Mouse (Mus musculus) cerebellum, postnatal 4 days (tissue): ENCODE measurements around the gene Tceal3.
"Not testable (repeated sequence)": the region's sequence is repeated elsewhere in the genome, so short reads cannot be mapped to it uniquely, and the experiment has no call there.

Source experiments
- DNase-seq, 2 experiments: peaks; one replicate each; pipeline ENCODE4 v3.0.0; 2022; ENCODE audit warnings: low spot score in 2 of 2, mixed read lengths in 1 of 2

The Tceal3 gene

DNA sequence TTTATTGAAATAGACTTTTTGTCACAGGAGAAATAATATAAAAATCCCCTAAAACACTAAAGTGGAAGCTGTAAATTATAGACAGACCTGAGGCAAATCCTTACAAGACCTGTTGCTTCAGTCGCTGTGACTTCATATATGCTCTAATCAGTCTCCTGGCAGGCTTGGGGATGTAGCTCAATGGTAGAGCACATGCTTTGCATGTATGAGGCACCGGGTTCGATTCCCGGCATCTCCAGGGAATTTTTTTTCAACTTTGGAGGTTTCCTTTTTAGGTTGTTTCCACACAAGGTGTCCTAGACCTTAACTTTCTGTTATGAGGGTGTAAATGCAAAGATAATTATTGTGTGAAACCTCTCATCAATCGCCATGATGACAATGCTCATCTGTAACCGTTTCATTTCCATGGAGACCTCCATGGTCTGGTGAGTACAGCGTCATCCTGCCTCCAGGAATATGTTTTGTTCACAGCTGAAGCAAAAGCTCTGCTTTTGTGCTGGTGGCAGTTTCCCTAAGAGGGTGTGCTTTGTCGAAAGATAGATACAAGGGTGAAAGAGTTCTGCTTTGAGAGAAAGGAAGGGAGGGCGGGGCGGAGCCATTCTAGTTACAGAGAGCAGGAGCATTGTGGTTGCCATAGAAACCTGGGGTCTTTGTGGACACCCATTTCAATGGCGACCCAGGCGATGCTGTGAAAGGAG, at the start of gene Tceal3:
TSS of gene Tceal3 (plus strand) at position 644 of the 698 bp plus-strand sequence.
- peak; percentile 33 to 76 for DNase-seq

DNA sequence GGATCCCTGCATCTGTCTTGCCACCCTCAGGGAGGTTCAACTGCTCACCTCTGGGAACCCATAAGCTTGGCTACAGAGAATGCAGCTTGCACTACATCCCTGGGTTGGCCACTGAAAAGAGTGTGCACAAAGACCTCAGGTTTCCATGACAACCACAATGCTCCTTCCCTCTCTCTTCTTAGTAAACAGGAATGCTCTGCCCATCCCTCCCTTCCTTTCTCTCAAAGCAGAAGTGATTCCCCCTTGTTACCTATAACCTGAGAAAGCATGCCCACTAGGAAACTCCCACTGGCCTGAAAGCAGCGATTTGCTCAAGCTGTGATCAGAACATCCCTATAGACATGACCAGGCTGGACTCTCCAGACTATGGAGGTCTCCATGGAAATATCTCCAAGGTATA, 46.7 kb upstream of the Tceal3 start, which contains the start of gene Kir3dl2:
TSS of gene Kir3dl2 (minus strand) at position 101 of the 400 bp plus-strand sequence.
- DNase-seq: not testable (repeated sequence)

GRCm38 (mm10) chrX:136569094-136569493, 21.5 kb upstream of the Tceal3 start:
- DNase-seq: not testable (repeated sequence)

DNA sequence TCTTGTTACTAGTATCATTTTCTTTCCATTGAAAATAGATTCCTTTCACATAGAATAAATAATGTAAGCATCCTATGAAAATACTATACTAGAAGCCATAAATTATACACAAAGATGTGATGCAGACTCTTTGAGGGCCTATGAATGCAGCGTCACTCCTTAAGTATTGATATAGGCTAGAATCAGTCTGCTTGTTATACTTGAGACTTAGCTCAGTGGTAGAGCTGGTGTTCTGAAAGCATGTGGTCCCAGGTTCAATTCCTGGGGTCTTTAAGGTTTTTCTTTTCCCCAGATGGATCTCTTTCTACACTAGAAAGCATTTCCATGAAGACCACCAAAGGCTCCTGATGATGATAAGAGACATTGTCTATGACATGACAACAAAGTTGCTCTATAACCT, 6.0 kb upstream of the Tceal3 start:
- DNase-seq: no peak

GRCm38 (mm10) chrX:136590897-136591257, 235 bp downstream of the Tceal3 start:
- no peak for DNase-seq

- DNase-seq: peak; percentile 26
Measured at GRCm38 (mm10) chrX:136599416-136599815, 8.8 kb downstream of the Tceal3 start.

GRCm38 (mm10) chrX:136606951-136607350, 16.3 kb downstream of the Tceal3 start:
- no peak for DNase-seq

GRCm38 (mm10) chrX:136607395-136607794, 16.8 kb downstream of the Tceal3 start:
- no peak for DNase-seq

DNA sequence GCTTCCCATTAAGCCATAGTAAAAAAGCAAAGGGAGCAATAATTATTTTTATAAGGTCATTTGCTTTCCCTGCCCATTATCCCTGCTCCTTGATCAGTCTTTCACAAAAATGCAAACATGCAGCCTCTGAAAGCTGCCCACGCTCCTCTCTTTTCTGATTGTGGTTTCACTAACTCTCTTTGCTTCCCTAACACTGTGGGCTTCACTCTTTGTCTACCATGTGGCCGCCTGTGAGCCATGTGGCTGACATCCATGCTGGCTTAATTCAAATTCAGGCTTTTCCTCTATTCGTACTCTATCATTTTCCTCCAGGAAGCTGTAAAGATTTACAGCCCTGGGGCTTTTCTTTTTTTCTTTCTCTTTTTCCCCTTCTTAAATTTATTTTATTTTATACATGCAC, 20.7 kb downstream of the Tceal3 start:
- DNase-seq: no peak

DNA sequence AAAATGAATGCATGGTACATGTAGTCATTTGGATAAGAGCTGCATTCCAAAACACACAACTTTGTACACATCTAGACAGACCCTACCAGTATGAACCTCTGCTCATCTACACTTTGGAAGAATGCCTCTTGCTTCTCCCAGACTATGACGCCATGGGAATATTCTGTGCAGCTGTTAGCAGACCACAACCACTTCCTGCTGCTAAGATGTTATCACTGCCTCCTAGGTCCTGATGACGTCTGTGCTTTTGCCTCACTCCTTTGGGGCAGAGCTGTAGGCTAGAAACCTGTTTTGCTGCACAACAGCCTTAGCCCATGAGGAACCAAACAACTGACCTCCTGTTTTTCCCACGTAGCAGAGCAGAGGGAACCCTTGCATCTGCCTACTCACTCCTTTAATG, 25.2 kb downstream of the Tceal3 start:
- DNase-seq: not testable (repeated sequence)

GRCm38 (mm10) chrX:136624905-136625569, 34.4 kb downstream of the Tceal3 start:
- DNase-seq: peak; percentile 19 to 37

GRCm38 (mm10) chrX:136625959-136626358, 35.3 kb downstream of the Tceal3 start:
- DNase-seq: no peak

DNA sequence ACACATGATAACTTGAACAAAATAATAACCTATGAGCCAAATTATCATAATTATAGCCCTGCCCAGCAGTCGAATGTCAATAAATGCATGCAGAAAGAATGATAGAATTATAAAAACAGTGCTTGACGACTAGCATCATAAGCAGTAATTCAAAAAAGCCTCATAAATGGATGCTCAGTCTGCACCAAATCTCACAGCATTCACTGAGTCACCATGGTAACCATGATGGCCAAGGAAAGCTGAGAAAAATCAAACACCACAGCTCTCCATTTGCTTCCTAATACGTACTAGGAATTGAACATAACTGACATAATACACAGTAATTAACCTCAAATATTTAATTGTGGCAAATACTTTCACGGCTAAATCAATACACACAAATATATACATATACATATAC, 44.5 kb downstream of the Tceal3 start:
- no peak for DNase-seq

DNA sequence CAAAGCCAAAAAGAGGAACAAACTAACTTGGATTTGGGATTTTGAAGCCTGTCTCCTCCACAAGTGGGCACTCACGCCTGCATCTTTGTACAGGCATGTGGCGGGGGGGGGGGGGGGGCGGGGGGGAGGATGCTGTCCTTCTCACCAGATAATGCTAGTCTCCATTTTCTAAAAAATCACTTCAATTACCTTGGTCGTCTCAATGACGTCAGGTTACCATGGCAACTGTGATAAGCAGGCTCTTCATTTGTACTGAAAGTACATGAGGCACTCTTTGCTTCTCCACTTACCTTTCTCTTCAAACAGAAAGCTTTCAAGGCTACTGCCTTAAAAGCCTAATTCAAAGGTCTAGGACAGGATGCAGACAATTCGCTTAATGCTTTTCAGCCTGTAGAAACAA, 49.1 kb downstream of the Tceal3 start:
- no peak for DNase-seq

DNA sequence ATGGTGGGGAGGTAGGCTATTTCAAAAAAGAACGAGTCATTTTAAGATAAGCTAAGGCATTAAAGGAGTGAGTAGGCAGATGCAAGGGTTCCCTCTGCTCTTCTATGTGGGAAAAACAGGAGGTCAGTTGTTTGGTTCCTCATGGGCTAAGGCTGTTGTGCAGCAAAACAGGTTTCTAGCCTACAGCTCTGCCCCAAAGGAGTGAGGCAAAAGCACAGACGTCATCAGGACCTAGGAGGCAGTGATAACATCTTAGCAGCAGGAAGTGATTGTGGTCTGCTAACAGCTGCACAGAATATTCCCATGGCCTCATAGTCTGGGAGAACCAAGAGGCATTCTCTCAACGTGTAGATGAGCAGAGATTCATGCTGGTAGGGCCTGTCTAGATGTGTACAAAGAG, 55.2 kb downstream of the Tceal3 start:
- not testable (repeated sequence) for DNase-seq

- DNase-seq: peak; percentile 21 to 31
Measured at GRCm38 (mm10) chrX:136666281-136666706, 75.7 kb downstream of the Tceal3 start.

DNA sequence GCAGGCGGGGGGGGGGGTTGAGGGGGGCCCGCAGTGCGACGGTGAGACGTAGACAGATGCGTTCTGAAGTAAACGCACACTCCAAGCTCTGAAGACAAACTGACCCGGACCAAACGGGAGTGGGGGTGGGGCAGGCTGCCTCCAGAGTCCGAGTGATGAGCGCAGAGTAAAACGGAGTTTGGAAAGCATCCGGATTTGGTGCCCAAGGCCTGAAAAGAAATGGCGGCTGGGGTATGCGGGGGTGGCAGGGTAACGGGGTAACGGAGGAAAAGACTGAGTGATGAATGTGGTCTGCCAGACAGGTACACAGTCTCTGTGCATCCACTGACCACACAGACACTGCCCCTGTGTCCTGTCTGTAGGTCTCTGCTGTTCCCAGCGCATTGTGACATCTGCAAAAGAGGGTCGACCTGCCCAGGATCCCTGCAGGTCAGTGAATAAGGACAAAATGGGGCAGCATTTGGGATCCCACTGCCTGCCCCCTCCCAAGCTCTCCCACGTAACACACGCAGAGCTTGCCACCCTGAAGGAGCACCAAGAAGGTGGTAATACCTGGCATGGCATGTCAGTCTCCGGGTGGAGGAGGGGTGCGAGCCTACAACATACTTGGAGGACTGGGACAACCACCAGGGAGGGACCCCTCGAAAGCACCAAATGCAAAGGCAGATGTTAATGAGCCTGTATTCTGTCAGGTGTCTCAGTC, 76.3 kb downstream of the Tceal3 start:
- peak in 1 of 2 experiments; percentile 26 for DNase-seq

- no peak for DNase-seq
Measured at GRCm38 (mm10) chrX:136668794-136669193, 78.2 kb downstream of the Tceal3 start.

DNA sequence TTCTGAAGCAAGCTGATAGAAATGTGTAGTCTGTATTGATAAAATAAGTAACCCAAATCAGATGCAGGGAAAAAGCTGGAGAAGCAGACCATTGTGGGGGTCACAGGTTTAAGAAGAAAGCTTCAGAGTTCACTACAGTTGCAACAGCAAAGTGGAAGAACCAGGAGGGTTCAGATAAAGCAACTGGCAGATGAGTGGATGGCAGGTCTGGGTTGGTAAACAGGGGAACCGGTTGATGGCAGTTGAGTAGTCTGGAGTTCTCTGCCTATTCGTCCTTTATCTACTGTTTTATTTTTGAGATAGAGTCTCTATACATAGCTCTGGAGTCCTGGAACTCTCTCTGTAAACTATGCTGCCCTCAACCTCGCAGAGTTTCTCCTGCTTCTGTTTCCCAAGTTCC, 90.3 kb downstream of the Tceal3 start:
- no peak for DNase-seq

GRCm38 (mm10) chrX:136691606-136692293, 101.1 kb downstream of the Tceal3 start:
- not testable (repeated sequence) for DNase-seq

DNA sequence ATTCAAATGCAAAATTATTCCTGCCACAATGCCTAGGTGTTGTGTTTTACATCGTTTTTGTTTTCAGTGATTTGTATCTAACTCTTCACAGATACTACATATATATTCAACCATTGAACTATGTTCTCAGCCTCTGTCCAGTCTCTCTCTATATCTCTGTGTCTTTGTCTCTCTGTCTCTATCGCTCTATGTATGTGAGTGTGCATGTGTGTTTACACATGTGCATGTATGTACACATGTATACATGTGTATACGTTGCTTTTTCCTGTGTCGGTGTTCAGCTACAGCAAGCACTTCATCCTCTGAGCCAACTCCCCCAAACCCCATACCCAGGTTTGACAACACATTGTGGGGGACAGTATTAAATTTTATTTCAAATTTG, 101.6 kb downstream of the Tceal3 start:
- DNase-seq: no peak

GRCm38 (mm10) chrX:136693196-136693595, 102.6 kb downstream of the Tceal3 start:
- DNase-seq: peak in 1 of 2 experiments; percentile 1
